Mouse (Mus musculus): Measurements from ENCODE around the gene Myom1.

- TF ChIP-seq CTCF (IDR thresholded peaks at IDR 0.05; ENCODE audit: borderline replicate concordance, insufficient read depth, low read depth, low read length) (no peak), POLR2A (IDR thresholded peaks at IDR 0.05; ENCODE audit: borderline replicate concordance, insufficient read depth, low read length) (no peak)
These were observed 96.2 kb downstream of the Myom1 start for GRCm38 (mm10) chr17:71098606-71099005.

All from cerebellum, adult 2 months (tissue).